Mouse (Mus musculus): ENCODE results near the gene Gpx7. TPM values are rescaled to one million over a fixed set of nuclear protein-coding genes. Genes with fewer than 3 reads are reported as not detected.

Gpx7 gene
- total RNA-seq, 2 experiments from 2014 or later = 15.5 to 16.2 TPM

GRCm38 (mm10) chr4:108394236-108394635, 12.5 kb downstream of the Gpx7 start:
- intact Hi-C loops (cut with DNase I) = no loop called here
- DNase-seq = no peak

DNA sequence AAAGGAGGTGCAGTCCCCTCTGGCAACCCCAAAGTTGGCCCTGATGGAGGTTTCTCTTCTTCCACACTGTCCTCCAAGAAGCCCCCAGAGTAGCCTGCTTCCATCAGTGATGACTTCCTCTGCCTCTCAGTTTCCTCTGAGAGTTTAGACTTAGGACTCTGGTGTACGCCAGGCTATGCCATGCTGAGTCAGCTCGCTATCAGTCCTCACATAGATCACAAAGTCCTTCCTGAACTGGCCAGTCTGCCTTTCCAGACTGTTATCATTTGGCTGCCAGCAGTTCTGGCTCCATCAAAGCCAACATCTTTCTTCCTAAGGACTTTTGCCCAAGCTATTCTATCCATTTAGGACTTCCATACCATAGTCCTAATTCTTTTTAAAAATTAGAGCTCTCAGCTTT, 14.2 kb downstream of the Gpx7 start:
- no peak for DNase-seq
- intact Hi-C loops (cut with DNase I) = no loop called here

GRCm38 (mm10) chr4:108391124-108391523, 15.6 kb downstream of the Gpx7 start:
- no peak for DNase-seq
- intact Hi-C loops (cut with DNase I) = no loop called here

DNA sequence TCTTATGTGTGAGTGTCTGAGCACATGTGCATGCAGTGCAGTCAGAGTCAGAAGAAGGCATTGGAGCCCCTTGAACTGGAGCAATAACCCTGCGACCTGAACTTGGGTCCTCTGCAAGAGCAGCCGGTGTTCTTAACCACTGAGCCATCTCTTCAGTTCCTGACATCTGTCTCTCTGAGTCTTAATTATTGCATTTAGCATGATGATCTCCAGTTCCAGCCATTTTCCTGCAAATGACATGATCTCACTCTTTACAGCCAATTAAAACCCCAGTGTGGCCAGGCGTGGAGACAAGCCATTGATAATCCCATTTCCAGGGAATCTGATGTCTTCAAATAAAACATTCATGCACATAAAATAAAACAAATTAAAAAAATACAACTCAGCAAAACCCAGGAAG, 18.0 kb downstream of the Gpx7 start:
- no peak for DNase-seq
- intact Hi-C loops (cut with DNase I) = no loop called here

DNA sequence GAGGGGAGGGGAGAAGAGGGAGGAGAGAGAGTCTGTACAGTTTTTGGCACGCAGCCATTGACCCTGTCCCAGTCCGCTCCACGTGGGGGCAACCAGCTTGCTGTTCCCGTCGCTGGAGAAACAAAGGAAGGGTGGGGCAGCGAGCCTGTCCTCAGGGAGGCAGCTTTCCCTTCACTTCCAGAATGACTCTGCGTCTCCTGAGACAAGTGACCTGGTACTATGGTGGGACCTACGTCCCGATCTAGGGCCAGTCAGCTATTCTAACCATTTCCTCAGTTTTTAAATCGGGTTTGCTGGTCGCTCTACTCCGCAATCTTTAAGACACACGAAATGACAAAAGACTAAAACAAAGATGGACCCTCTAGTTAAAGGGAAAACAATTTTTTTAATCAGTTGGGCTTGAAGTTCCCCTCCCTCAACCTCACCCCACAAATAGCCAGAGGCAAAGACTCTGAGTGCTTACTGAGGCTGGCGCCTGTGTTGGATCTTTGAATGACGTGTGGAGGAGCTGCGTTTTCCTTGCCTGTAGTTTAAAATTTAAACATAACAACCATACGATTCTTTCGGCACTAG, 19.0 kb downstream of the Gpx7 start:
- DNase-seq = peak; percentile 84
- intact Hi-C loops (cut with DNase I) = no loop called here

DNA sequence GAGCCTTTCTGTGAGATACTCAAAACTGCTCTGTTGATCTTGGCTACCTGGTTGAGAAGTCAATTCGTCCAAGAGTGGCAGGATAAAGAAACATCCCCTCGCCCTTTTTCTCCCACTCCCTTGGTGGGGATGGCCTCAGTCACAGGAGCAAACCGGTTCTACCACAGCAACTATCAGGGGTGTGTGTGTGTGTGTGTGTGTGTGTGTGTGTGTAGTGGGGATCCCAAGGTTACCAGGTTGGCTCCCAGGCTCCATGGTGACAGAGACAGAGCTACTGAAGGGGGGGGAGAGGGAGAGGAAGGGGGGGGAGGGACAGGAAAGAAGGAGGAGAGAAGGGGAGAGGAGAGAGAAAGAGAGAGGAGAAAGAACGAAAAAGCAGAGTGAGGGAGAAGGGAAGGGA, 19.7 kb downstream of the Gpx7 start:
- intact Hi-C loops (cut with DNase I) = no loop called here
- DNase-seq = no peak

DNA sequence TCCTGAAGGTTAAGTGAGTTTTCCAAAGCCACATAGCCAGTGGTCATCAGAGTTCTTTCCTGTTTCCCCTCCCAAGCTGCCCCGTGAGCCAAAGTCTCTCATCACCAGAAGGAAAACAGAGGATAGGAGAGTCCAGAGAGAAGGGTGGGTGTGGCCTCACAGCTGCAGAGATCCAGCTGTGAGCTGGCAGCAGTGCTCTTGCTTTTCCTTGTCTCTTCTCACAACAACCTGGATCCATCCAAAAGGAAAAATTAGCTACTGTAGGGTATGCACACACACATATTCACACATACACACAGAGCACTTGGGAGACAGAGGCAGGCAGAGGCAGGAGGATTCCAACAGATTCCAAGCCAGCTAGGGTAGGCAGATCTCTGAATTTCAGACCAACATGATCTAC, 20.7 kb downstream of the Gpx7 start:
- intact Hi-C loops (cut with DNase I) = no loop called here

GRCm38 (mm10) chr4:108383183-108383714, 23.5 kb downstream of the Gpx7 start, which contains the start of gene Shisal2a:
Gene Shisal2a (minus strand): TSS chr4:108383349.
- DNase-seq = no peak
- intact Hi-C loops (cut with DNase I) = no loop called here

More for the DNA sequence above, 20.7 kb downstream of the Gpx7 start:
- no peak for DNase-seq

DNA sequence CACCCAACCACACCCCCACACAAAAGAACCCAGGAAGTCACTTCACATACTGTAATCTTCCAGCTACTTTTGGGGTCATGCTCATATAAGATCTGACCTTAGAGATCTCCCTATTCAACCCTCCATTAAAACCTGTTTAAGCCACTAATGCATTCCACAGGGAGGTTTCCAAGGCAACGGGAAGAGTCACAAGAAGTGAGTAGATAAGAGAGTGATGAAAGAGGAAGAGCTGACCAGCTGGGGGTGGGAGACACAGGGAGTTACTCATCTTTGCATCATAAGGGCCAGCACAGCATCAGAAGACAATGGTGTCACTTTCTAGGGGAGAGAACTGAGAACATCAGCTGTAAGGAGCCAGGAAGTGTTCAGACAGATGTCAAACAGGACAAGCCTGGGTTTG, 26.6 kb downstream of the Gpx7 start:
- intact Hi-C loops (cut with DNase I) = no loop called here
- DNase-seq = no peak

GRCm38 (mm10) chr4:108379476-108379875, 27.3 kb downstream of the Gpx7 start:
- intact Hi-C loops (cut with DNase I) = no loop called here
- peak; percentile 55 for DNase-seq

- intact Hi-C loops (cut with DNase I) = no loop called here
- DNase-seq = no peak
Observed at GRCm38 (mm10) chr4:108372166-108372565, 34.6 kb downstream of the Gpx7 start.

- DNase-seq = no peak
- intact Hi-C loops (cut with DNase I) = no loop called here
Observed at GRCm38 (mm10) chr4:108371421-108371820, 35.3 kb downstream of the Gpx7 start.

GRCm38 (mm10) chr4:108370409-108370808, 36.4 kb downstream of the Gpx7 start:
- no peak for DNase-seq
- intact Hi-C loops (cut with DNase I) = no loop called here

GRCm38 (mm10) chr4:108369254-108369653, 37.5 kb downstream of the Gpx7 start:
- DNase-seq = no peak
- intact Hi-C loops (cut with DNase I) = no loop called here

DNA sequence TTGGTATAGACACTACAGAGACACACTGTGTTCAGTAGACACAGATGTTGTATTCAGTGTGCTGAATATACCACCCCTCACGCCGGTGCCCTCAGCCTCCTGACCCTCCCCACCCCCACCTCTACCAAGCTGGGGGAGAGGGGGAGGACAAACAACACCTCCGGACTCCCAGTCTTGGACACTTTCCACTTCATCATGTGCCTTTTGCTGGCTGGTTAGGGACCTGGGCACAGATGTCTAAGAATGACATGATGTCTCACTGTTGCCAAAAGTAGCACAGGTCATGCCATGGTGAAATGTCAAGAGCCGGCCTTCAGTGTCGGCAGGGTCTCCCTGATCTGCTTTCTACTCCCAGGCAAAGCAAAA, 42.7 kb downstream of the Gpx7 start:
- intact Hi-C loops (cut with DNase I) = no loop called here
- DNase-seq = peak; percentile 21

GRCm38 (mm10) chr4:108363355-108364110, 43.2 kb downstream of the Gpx7 start:
- intact Hi-C loops (cut with DNase I) = no loop called here

GRCm38 (mm10) chr4:108362321-108363261, 44.2 kb downstream of the Gpx7 start:
- no peak for DNase-seq
- intact Hi-C loops (cut with DNase I) = no loop called here

More at GRCm38 (mm10) chr4:108363355-108364110, 43.2 kb downstream of the Gpx7 start:
- DNase-seq = no peak

DNA sequence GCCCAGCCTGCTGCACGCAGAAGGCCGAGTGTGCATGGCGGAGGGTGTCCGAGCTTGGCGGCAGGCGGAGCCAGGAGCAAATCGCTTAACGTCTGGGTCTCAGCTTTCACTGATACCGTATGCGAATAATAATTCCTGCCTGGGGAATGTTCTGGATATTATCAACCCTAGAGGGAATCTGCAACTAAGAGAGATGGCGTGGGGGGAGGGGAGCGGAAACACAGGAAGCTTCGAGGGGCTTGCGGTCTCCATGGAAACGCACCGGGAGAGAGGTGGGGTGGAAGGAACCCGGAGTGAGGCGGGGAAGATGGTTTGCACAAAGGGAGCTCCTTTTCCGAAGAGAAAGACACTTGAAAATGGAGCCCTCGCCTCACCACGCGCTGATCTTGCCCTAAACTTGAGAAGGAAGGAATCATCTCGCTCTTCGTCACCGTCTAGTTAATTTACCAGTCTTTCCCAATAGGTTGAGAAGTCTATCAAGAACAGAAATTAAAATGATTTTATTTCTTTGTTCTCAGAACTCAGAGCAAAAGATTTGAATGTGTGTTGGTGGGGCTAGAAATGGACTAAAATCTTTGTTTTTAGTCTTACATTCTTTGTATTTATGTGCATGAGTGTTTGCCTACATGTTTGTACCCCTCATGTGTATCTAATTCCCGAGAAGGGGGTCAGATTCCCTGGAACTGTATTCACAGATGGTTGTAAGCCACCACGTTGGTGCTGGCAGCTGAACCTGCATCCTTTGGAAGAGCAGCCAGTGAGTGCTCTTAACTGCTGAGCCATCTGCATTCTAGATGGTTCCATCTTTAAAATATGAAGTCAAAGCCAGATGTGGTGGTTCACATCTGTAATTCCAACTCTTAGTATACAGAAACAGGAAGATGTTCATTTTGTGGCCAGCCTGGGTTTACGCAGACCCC, 46.4 kb downstream of the Gpx7 start:
- intact Hi-C loops (cut with DNase I) = no loop called here
- DNase-seq = peak; percentile 94

GRCm38 (mm10) chr4:108358498-108358897, 48.3 kb downstream of the Gpx7 start:
- DNase-seq = no peak
- intact Hi-C loops (cut with DNase I) = no loop called here

DNA sequence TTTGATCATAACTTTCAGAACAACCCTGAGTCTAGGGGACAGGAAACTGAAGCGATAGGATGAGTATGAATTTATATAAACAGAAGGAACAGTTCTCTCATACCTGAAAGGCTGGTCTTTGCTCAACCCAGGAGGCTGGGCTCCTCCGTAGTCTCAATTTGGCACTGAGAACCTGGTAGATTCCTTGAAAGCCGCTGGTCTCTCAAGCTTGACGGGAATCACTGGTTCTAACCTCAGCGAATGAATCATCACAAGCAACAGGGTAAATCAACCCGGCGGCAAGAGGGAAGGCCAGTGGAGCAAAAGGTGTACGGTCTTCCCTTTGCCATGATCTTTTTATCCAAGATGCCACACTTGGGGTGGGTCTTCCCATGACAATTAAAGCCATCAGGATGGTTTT, 49.3 kb downstream of the Gpx7 start:
- no peak for DNase-seq
- intact Hi-C loops (cut with DNase I) = no loop called here

Measured in left cerebral cortex, postnatal 4 days (tissue).